ENCODE assay signal across 8 mouse cellular contexts in genomic region chr19:17163511-17163953, GRCm38 (mm10).
DNase-seq lines count a peak whose midpoint lies in the region; ATAC-seq and TF ChIP-seq lines count a peak whose summit lies in the region.

No protein-coding gene starts in this region.

- H3K27me3 ChIP-seq in embryonic facial prominence, embryonic 12.5 days: no peaks in the 10 kb centered on the region
- H3K27me3 ChIP-seq in heart, embryonic 16.5 days (ENCODE audit: control insufficient read depth, insufficient read depth, low read length): no peaks in the 10 kb centered on the region

- peak; percentile 89 for DNase-seq in 3T3-L1 (ENCODE audit: low read depth, low spot score)
- no peak for DNase-seq in ES-E14 (ENCODE audit: low read depth, low spot score)
- peak; percentile 68 for DNase-seq in kidney, postnatal 10 days
- DNase-seq in lung, postnatal 36 days: peak; percentile 65
- peak; percentile 59 for DNase-seq in retina, postnatal 1 day
- DNase-seq in cerebellum, adult 18-20 months: no peak

- H3K27ac ChIP-seq in ES-E14 (ENCODE audit: insufficient read depth, low read depth, low read length, poor library complexity, severe bottlenecking): peak overlapping the region; percentile 68
- no peak overlapping the region for H3K27ac ChIP-seq in embryonic facial prominence, embryonic 12.5 days
- no peak overlapping the region for H3K27ac ChIP-seq in heart, embryonic 16.5 days (ENCODE audit: low read length)

- H3K9me3 ChIP-seq in ES-E14 (ENCODE audit: control insufficient read depth, insufficient read depth, low read depth, low read length): no peaks in the 10 kb centered on the region
- no peaks in the 10 kb centered on the region for H3K9me3 ChIP-seq in embryonic facial prominence, embryonic 12.5 days
- H3K9me3 ChIP-seq in heart, embryonic 16.5 days (replicated peaks; ENCODE audit: control insufficient read depth, low read length): no peaks in the 10 kb centered on the region

- WGBS in embryonic facial prominence, embryonic 12.5 days: 11% methylated on average over 13 of the region's 13 CpGs
- WGBS in heart, embryonic 16.5 days: 11% methylated on average over 13 of the region's 13 CpGs

- in situ Hi-C loops in ES-E14 (cut with MboI; ENCODE audit: low sequenced_read_pairs in 2 of 2, unreplicated experiment in 2 of 2): no loop called here

- H3K36me3 ChIP-seq in ES-E14 (ENCODE audit: control insufficient read depth, insufficient read depth, low read length, poor library complexity, severe bottlenecking): no peaks in the 10 kb centered on the region
- no peaks in the 10 kb centered on the region for H3K36me3 ChIP-seq in embryonic facial prominence, embryonic 12.5 days
- H3K36me3 ChIP-seq in heart, embryonic 16.5 days (ENCODE audit: control insufficient read depth, insufficient read depth): no peaks in the 10 kb centered on the region

- no peak overlapping the region for H3K9ac ChIP-seq in ES-E14 (ENCODE audit: insufficient read depth, low read depth, low read length, poor library complexity, severe bottlenecking)
- H3K9ac ChIP-seq in embryonic facial prominence, embryonic 12.5 days: no peak overlapping the region
- 0 out of 2 replicates have a peak overlapping the region, but pooled peaks have one; percentile 43 for H3K9ac ChIP-seq in heart, embryonic 16.5 days (ENCODE audit: low read length)

- ATAC-seq in embryonic facial prominence, embryonic 12.5 days (ENCODE audit: insufficient number of reproducible peaks, insufficient read depth, low FRiP score, low TSS enrichment): 0 out of 2 replicates have a peak, but pooled peaks have one; percentile 56
- peak; percentile 68 for ATAC-seq in heart, embryonic 16.5 days (replicated peaks; ENCODE audit: extremely low read depth, insufficient read depth, low FRiP score)

- no peak overlapping the region; a peak in 1 of 4 replicates for H3K4me3 ChIP-seq in ES-E14 (ENCODE audit: insufficient read depth in 1 of 2, low read depth in 1 of 2, low read length in 2 of 2, poor library complexity in 1 of 2, severe bottlenecking in 1 of 2)
- H3K4me3 ChIP-seq in embryonic facial prominence, embryonic 12.5 days: no peak overlapping the region
- 0 out of 2 replicates have a peak overlapping the region, but pooled peaks have one; percentile 24 for H3K4me3 ChIP-seq in heart, embryonic 16.5 days (ENCODE audit: low read length)

- H3K4me1 ChIP-seq in ES-E14 (ENCODE audit: control insufficient read depth in 2 of 2, insufficient read depth in 2 of 2, low read length in 2 of 2, poor library complexity in 1 of 2): peaks cover 0 to 6% of the 10 kb centered on the region in 2 experiments; a peak in 1 of 4 replicates
- no peaks in the 10 kb centered on the region; the same call in 1 of the 2 replicates for H3K4me1 ChIP-seq in embryonic facial prominence, embryonic 12.5 days
- peaks cover 11% of the 10 kb centered on the region for H3K4me1 ChIP-seq in heart, embryonic 16.5 days (ENCODE audit: control insufficient read depth, insufficient read depth, low read length)

- peak overlapping the region; percentile 35 for H3K4me2 ChIP-seq in embryonic facial prominence, embryonic 12.5 days (replicated peaks)
- H3K4me2 ChIP-seq in heart, embryonic 16.5 days (ENCODE audit: low read depth, low read length): peak overlapping the region; percentile 58

TF ChIP-seq in ES-E14, 5 proteins besides CTCF, POLR2A, EP300 and RAD21:
- no peak for TF ChIP-seq MAFK (IDR thresholded peaks at IDR 0.05; ENCODE audit: insufficient read depth, low read depth, low read length)
- TF ChIP-seq HCFC1 (IDR thresholded peaks at IDR 0.05; ENCODE audit: borderline replicate concordance, insufficient read depth, low read length): no peak
- no peak for TF ChIP-seq ZC3H11A (IDR thresholded peaks at IDR 0.05; ENCODE audit: borderline replicate concordance, low read depth, low read length)
- no peak for TF ChIP-seq CHD2 (IDR thresholded peaks at IDR 0.05; ENCODE audit: low read depth, low read length)
- TF ChIP-seq ZNF384 (IDR thresholded peaks at IDR 0.05; ENCODE audit: low read depth, low read length): no peak

Comparison
In these comparisons a context has a peak if more than half of its experiments do, and no peak if none do; other contexts are left out.
1. DNase-seq: peak in 3T3-L1 (single experiment), kidney, postnatal 10 days (single experiment), lung, postnatal 36 days (single experiment) and retina, postnatal 1 day (single experiment); none in ES-E14 (single experiment) and cerebellum, adult 18-20 months (0 of 2).